Mouse (Mus musculus) c-Kit-positive CD71-positive TER-119-positive erythroid progenitor cells, embryonic 14.5 days (primary cell): ENCODE results near the gene Nova2.

Experiments
- DNase-seq: peaks from one replicate; pipeline ENCODE4 v3.0.0-alpha.2; 2013; ENCODE audit warnings: low spot score

Gene Nova2

GRCm38 (mm10) chr7:18924321-18924720, 1.4 kb upstream of the Nova2 start:
- no peak for DNase-seq

DNA sequence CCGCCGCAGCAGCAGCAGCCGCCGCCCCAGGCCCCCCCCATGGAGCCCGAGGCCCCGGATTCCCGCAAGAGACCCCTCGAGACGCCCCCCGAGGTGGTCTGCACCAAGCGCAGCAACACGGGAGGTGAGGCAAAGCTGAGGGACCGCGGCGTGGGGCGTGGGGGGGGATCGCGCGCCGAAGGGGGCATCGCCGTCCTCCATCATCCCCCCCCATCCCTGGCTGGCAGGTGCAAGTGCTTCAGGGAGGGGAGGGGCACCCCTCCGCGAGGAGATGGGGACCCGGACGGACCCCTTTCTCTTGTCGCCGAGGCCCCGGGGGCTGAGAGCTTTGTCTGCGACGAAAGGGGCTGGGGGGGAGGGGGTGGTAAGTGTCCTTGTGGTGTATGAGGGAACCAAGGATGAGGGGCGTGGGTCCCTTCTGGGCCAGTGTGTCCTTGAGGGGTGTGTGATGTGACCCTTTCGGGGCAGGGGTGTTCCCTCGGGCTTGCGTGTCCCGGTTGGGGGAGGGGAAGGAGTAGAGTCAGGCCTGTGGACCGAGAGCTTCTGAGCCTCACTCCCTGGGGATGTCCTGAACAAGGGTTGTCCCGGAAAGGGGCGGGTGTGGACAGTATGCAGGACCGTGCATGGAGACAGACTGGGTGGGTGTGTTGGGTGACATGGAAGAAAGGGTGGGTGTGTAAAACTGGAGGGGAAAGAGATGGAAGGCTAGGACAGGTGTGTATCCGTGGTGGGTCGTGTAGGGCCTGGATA, 528 bp downstream of the Nova2 start:
- DNase-seq: no peak

GRCm38 (mm10) chr7:18926911-18927310, 1.2 kb downstream of the Nova2 start:
- DNase-seq: no peak

DNA sequence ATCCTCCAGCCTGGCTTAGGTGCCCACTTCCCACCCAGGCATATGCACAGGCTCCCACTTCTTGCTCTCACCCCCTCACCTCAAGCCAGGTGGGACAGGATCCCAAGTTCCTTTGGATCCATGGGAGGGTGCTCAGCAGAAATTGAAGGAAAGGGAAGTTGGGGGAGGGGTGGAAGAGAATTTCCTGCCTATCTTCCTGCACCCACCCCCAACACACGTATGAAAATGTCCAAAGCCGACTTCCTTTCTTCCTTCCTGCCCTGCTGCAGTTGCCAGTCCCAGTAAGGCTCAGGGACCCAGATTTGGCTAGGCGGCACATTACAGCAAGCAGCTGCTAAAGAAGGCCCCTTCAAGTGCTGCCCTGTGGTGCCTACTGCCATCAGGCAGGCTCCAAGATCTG, 2.1 kb downstream of the Nova2 start:
- DNase-seq: no peak

GRCm38 (mm10) chr7:18942376-18942775, 16.7 kb downstream of the Nova2 start:
- no peak for DNase-seq

DNA sequence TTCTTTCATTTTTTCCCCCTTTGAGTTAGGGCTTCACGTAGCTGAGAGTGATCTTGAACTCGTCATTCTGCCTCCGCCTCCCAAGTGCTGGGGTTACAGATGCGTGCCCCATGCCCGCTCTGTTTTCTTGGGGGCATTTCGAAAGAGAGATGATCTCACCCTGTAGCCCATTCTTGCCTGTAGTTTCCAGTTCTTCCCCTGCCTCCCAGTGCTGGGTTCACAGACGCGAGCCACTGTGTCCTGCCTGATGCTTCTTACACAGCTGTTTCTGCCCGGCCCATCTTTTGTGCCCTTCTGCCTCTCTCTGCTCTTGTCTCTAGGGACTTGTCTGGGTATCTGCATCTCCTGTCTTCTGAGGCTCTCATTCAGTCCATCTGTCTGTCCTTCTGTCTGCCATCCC, 17.1 kb downstream of the Nova2 start:
- no peak for DNase-seq

DNA sequence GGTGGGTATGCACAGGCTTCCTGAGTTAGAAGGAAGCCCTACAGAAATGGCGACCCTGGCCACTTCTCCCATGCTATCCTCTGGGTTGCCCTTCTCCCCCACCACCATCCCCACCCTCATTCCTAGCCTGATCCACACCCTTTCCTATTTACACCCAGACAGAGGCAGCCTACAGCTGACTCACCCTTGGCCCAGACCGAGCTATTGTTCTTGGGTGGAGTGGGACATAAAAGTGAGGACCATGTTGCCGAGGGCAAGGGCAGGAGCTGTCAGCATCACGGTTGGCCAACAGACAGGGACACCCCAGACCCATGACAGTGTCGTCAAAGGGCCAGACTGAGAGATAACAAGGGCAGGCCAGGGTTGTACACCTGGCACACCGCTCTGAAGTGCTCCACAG, 22.5 kb downstream of the Nova2 start:
- DNase-seq: no peak

DNA sequence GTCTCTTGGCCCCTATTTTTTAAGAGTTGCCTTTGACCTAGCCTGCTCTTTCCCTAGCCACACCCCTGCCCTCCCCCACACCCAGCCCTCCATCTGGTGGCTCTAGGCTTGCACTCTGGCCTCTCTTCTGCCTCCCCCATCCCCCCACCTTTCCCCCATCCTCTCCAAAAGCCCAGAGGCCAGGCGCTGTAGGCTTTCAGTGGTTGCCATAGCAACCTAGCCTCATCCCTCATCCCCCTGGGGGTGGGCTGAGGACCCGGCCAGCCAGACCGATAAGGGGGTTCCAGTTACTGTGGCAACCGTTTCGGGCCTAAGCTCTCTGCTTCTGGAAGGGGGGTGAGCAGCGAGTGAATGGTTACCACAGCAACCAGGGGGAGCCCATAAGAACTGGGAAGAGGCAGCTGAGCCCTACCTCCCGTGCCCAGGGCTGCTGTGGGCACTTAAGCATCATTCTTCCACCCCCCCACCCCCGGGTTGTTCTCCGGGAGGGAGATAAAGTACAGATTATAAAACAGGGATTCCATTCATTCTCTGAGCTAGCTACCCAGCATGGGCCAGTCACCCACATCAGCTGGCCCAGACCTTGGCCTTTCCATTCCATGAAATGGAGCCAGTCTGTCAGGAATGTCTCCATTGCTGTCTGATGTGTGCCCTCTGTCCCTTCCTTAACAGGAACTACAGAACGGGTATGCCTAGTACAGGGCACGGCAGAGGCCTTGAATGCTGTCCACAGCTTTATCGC, 24.3 kb downstream of the Nova2 start:
- DNase-seq: no peak

GRCm38 (mm10) chr7:18950523-18951315, 25.0 kb downstream of the Nova2 start:
- DNase-seq: no peak

- DNase-seq: peak; percentile 27
These were observed 25.7 kb downstream of the Nova2 start for GRCm38 (mm10) chr7:18951397-18951796.

GRCm38 (mm10) chr7:18957569-18958383, 32.1 kb downstream of the Nova2 start:
- DNase-seq: no peak

GRCm38 (mm10) chr7:18958384-18958766, 32.7 kb downstream of the Nova2 start:
- DNase-seq: no peak

DNA sequence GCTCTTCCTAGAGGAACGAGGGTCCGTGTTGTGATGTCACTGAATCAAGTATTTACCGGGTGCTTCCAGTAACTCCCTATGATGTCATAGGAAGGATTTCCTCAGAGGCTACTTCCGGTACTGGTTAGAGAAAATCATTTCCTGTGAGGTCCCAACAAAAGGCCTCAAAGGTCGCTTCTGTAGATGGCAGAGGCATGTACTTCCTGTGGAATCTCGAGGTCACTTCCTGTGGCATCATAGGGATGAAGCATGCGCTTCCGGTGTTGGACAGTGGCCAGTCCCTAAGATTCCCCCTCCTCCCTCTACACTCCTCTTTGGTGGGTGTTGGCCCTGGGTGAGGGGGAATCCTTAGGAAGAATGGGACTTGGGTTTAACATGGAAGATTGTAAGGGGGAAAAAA, 33.8 kb downstream of the Nova2 start:
- DNase-seq: no peak

DNA sequence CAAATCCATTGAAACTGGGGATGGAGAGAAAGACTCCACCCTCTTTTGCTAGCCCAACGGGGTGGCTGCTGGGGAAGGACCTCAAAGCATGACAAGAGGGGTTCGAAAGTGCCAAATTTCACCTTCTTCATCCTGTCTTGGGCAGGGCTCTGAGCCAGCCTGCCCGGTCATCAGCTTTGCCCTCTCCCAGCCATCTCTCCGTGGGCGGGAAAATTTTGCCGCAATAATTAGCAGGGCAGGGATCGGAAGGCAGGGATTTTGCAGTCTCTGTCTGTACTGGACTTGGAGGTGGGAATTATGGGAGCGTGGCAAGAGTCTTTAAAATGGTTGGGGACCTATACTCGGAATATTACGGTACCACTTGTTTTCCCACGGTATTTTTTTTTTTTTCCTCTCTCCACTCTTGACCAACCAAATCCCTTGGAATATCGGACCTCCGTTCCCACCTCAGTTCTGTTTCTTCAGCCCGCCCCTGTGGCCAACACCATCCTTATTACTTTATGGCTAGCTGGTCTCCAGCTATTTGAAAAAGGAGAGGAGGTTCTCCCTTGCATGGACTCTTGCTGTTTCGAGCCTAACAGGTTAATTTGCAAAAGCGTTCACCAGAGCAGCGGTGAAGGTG, 36.6 kb downstream of the Nova2 start:
- no peak for DNase-seq

GRCm38 (mm10) chr7:18962795-18963194, 37.1 kb downstream of the Nova2 start:
- no peak for DNase-seq

DNA sequence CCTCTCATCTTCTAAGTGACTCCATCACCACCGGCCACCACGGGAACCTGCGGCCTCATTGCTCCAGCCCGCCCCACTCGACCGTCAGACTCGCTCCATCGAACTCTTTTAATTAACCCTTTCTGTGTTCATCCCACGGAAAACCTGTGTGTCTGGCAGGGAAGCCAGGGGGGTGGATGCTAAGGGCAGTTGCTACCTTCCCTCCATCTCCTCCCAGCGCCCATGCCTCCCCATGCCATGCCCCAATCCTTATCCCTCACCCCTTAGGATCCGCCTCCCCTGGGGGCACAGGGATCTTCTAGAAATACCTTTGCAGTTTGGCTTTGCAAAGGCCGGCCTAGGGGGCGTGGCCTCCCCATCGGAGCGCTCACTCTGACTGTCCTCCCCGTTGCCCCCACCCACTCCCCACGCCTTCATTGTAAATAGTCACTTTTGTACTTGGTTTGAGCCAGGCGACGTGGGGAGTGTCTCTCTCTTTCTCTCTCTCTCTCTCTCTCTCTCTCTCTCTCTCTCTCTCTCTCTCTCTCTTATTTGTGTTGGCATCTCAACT, 37.7 kb downstream of the Nova2 start:
- DNase-seq: no peak

- no peak for DNase-seq
These were observed 39.6 kb downstream of the Nova2 start for GRCm38 (mm10) chr7:18965312-18965711.

GRCm38 (mm10) chr7:18967603-18968002, 41.9 kb downstream of the Nova2 start:
- no peak for DNase-seq

DNA sequence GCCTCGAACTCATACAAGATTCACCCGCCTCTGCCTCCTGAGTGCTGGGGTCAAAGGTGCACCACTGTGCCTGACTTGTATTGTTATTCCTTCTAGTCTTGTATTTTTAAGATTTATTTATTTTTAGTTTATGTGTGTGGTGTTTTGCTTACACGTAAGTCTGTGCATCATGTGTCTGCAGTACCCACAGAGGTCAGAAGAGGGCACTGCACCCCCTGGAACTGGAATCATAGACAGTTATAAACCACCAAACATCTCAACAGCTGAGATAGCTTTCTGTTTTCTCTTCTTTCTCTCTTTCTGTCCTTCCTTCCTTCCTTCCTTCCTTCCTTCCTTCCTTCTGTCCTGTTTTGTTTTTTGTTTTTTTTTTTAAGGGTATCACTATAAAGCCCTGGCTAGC, 45.3 kb downstream of the Nova2 start:
- DNase-seq: no peak

DNA sequence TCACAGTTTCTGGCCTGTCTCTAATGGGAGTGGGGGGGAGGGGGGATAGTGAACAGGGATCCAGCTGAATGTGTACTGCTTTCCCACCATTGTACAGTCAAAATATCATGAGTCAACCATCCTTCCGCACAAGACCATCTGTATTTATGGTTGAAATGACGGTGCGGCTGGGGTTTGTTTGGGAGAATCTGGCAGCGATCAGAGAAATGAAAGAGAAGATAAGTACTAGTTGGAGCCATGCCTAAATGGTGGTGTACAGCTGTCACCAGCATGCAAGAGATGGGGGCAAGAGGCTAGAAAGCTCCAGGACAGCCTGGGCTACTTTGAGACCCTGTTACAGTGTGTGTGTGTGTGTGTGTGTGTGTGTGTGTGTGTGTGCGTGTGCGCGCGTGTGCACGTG, 52.7 kb downstream of the Nova2 start:
- no peak for DNase-seq

DNA sequence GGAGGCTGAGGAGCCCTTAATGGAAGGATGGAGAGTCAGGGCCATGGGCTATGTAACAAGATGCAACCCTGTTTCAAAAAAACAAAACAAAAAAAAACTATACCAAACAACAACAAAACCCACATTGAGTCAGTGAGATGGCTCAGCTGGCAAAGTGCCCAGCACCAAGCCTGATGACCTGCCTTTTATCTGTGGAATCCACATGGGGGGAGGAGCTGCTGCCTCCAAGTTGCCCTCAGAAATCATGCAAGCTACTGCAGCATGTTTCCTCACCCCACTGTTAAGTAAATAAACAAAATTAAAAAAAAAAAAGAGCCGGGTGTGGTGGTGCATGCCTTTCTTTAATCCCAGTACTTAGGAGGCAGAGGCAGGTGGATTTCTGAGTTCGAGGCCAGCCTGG, 60.8 kb downstream of the Nova2 start:
- DNase-seq: no peak
